Mouse (Mus musculus) forebrain, embryonic 16.5 days (tissue): ENCODE measurements around the gene Gal3st1. TPM values are rescaled to one million over a fixed set of nuclear protein-coding genes. Genes with fewer than 3 reads are reported as not detected.

Experiments used
- ATAC-seq: fragments of 200-750 bp; cut with Nextera tagmentation; 2 replicates; pipeline ENCODE4 v1.8.0; 2017; ENCODE audit warnings: mild to moderate bottlenecking, moderate library complexity
- H3K27ac ChIP-seq: fragments of 300-500 bp; sonication (generic); 2 replicates; pipeline ENCODE4 v1.5.1; 2014; ENCODE audit warnings: low read length, control low read depth
- H3K27me3 ChIP-seq: fragments of 300-500 bp; sonication (generic); replicated peaks from 2 replicates; pipeline ENCODE4 v1.6.1; 2014; ENCODE audit warnings: low read length; ENCODE audit not compliant: control insufficient read depth, insufficient read depth
- H3K36me3 ChIP-seq: fragments of 300-500 bp; sonication (generic); 2 replicates; pipeline ENCODE4 v1.6.1; 2014; ENCODE audit not compliant: control insufficient read depth, insufficient read depth
- H3K4me1 ChIP-seq: fragments of 300-500 bp; sonication (generic); replicated peaks from 2 replicates; pipeline ENCODE4 v1.6.1; 2014; ENCODE audit warnings: low read length; ENCODE audit not compliant: control insufficient read depth, insufficient read depth
- H3K4me2 ChIP-seq: fragments of 300-500 bp; sonication (generic); 2 replicates; pipeline ENCODE4 v1.6.1; 2014; ENCODE audit warnings: mild to moderate bottlenecking, low read length, control low read depth
- H3K4me3 ChIP-seq: fragments of 300-500 bp; sonication (generic); replicated peaks from 2 replicates; pipeline ENCODE4 v1.5.1; 2014; ENCODE audit warnings: mild to moderate bottlenecking, low read length, control low read depth
- H3K9ac ChIP-seq: fragments of 300-500 bp; sonication (generic); replicated peaks from 2 replicates; pipeline ENCODE4 v1.6.1; 2014; ENCODE audit warnings: low read depth, low read length, control low read depth
- H3K9me3 ChIP-seq: fragments of 300-500 bp; sonication (generic); 2 replicates; pipeline ENCODE4 v1.6.1; 2016; ENCODE audit warnings: low read length; ENCODE audit not compliant: control insufficient read depth
- WGBS: fragments of 180-500 bp; shearing (Covaris S2); extraction: QIAGEN DNeasy Blood & Tissue Kit; methylation state at CpG from one replicate; pipeline ENCODE4 v1.1.7; 2014; 5-methylcytosine and 5-hydroxymethylcytosine counted together
- polyA plus RNA-seq: library from polyadenylated mRNA; unstranded; fragments of >200 nt; fragmentation: Nextera tagmentation; extraction: Ambion mirVana; gene quantifications from 2 replicates; pipeline ENCODE4 v1.2.1, GENCODE M21; 2015

Gene Gal3st1
- polyA plus RNA-seq, 1 experiment from 2014 or later = 2.6 TPM

DNA sequence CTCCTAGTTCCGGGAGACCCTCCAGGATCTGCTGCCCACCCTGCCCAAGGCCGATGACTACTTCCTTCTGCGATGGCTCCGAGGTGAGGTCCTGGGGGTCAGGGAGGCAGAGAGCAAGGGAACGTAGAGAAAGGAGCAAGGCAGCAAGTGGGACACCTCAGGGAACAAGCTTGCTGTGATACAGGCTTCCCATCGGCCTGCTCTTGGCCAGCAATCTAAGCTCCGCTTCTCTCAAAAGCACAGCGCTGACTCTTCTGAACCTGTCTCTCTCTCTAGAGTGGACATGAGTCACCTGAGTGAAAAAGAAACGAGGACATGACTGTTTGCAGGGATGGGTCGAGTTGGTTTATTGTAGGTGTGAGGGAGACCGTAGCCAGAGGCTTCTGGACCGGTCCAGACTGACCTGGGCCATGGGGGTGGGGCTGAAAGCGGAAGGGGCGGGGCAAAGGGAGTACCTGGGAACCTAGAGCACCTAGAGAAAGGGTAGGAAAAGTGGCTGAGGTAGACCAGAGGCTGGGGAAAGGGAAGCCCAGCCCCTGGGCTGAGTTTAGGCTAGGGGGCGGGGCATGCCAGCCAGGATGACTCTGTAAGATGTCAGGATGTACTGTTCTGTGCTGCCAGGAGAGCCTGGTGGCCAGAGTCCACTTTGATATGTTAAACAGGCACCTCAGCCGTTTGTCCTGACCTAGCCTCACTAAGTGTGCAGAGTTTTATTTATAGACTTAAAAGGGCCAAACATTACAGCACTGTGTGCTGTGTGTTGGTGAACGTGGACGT lies 51.9 kb downstream of the Gal3st1 start:
- ATAC-seq = no peak
- no peaks in the 10 kb centered on the region for H3K4me1 ChIP-seq
- no peaks in the 10 kb centered on the region for H3K36me3 ChIP-seq
- H3K27me3 ChIP-seq = no peaks in the 10 kb centered on the region
- no peaks in the 10 kb centered on the region for H3K9me3 ChIP-seq
- no peak overlapping the region for H3K27ac ChIP-seq
- H3K4me2 ChIP-seq = no peak overlapping the region
- WGBS = 69% methylated on average over 18 of the region's 18 CpGs
- H3K4me3 ChIP-seq = no peak overlapping the region
- no peak overlapping the region for H3K9ac ChIP-seq

- Histone ChIP-seq H3K9me3 (no peaks in the 10 kb centered on the region), H3K36me3 (no peaks in the 10 kb centered on the region), H3K4me3 (no peak overlapping the region), H3K4me1 (no peaks in the 10 kb centered on the region), H3K9ac (no peak overlapping the region), H3K27ac (no peak overlapping the region), H3K4me2 (no peak overlapping the region), H3K27me3 (no peaks in the 10 kb centered on the region)
- whole genome bisulfite sequencing = 93% methylated on average over 6 of the region's 6 CpGs
- ATAC-seq = no peak
Observed at GRCm38 (mm10) chr11:4035916-4036315, 52.5 kb downstream of the Gal3st1 start.

DNA sequence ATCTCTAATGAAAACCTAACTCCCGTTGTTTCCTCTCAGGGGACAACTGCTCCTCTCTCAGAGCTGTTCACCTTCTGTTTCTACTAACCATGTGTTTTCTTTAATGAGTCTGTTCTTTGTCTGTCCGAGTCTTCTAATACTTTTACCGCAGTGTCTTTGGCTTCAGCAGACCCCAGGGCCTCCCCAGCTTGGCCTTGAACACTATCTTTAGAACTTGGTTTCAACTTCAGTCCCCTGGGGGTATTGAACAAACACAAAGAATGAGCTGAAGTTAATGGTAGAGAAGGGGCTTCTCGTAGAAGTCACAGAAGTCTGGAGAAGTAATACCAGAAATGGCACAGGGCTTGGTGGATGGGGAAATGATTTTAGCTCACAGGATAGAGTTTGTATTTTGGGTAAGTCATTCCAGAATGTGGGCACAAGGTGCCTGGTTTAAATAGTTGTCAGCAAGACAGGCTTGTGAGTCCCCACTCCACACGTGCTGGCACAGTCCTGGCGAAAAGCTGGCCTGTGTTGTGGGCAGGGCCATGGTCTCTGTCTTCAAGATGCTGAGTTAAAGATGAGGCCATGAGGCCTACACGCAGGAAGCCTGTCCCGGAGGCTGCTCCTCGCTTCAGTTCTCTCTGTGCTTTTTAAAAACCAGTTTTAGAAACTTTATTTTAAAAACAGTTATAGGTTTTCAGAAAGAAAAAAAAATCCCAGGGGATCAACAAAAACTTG lies 53.1 kb downstream of the Gal3st1 start:
- H3K36me3 ChIP-seq = no peaks in the 10 kb centered on the region
- WGBS = 74% methylated on average over 9 of the region's 9 CpGs
- no peak for ATAC-seq

GRCm38 (mm10) chr11:4039951-4040350 lies 56.5 kb downstream of the Gal3st1 start:
- 89% methylated on average over 4 of the region's 4 CpGs for WGBS
- Histone ChIP-seq H3K36me3 (no peaks in the 10 kb centered on the region), H3K4me1 (no peaks in the 10 kb centered on the region), H3K4me3 (no peak overlapping the region), H3K4me2 (no peak overlapping the region), H3K27ac (no peak overlapping the region), H3K9ac (no peak overlapping the region), H3K9me3 (no peaks in the 10 kb centered on the region), H3K27me3 (no peaks in the 10 kb centered on the region)
- ATAC-seq = no peak

More for the DNA sequence above, 53.1 kb downstream of the Gal3st1 start:
- H3K9ac ChIP-seq = no peak overlapping the region
- no peaks in the 10 kb centered on the region for H3K9me3 ChIP-seq
- no peak overlapping the region for H3K27ac ChIP-seq
- H3K4me3 ChIP-seq = no peak overlapping the region
- no peak overlapping the region for H3K4me2 ChIP-seq
- H3K4me1 ChIP-seq = no peaks in the 10 kb centered on the region
- no peaks in the 10 kb centered on the region for H3K27me3 ChIP-seq

DNA sequence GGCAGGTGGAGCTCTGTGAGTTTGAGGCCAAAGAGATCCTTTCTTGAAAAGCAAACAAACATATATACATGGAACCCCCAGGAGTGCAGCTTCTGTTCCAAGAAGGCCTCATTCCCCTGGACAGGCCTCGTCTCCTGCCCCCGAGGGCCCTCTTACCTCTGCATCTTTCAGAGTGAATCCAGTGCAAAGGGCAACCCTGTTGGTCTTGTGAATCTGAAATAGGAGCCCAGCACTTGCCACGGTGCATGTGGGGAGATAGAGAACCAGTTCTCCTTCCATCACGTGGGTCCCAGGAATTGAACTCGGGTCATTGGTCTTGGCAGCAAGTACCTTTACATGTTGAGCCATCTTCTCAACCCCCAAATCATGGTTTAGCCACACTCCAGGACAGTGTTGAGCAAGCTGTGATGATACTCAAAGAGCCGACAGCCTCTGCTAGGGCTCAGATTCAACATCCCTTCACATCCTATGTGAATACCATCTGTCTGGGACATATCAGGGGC lies 57.7 kb downstream of the Gal3st1 start:
- Histone ChIP-seq H3K27ac (no peak overlapping the region), H3K27me3 (no peaks in the 10 kb centered on the region), H3K4me2 (no peak overlapping the region), H3K4me1 (no peaks in the 10 kb centered on the region), H3K9ac (no peak overlapping the region), H3K9me3 (no peaks in the 10 kb centered on the region), H3K4me3 (no peak overlapping the region), H3K36me3 (no peaks in the 10 kb centered on the region)
- 81% methylated on average over 6 of the region's 6 CpGs for WGBS
- ATAC-seq = no peak

- no peak for ATAC-seq
- WGBS = 89% methylated on average over 7 of the region's 7 CpGs
- no peaks in the 10 kb centered on the region for H3K4me1 ChIP-seq
Observed at GRCm38 (mm10) chr11:4043081-4043480, 59.6 kb downstream of the Gal3st1 start.

DNA sequence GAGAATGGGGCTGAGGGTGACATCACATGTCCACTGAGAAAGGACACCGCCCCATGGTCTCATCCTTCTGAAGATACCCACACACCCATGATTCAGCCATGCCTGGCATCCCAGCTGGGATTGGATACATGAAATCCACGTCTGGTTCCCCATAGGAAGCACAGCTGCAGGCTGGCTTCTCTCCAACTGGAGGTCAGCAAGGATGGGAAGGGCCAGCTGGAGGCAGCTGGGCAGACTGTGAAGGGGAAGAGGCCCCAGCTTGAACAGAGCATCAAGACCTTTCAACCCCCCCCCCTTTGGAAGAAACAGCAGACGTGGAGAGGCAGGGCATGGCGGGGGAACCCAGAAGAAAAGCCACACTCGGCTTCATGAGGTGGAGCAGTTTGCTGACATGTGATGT lies 63.1 kb downstream of the Gal3st1 start:
- no peak overlapping the region for H3K4me3 ChIP-seq
- no peaks in the 10 kb centered on the region for H3K4me1 ChIP-seq
- no peak overlapping the region for H3K27ac ChIP-seq
- no peak overlapping the region for H3K4me2 ChIP-seq
- no peaks in the 10 kb centered on the region for H3K36me3 ChIP-seq
- no peaks in the 10 kb centered on the region for H3K9me3 ChIP-seq
- H3K9ac ChIP-seq = no peak overlapping the region
- ATAC-seq = no peak
- 66% methylated on average over 5 of the region's 5 CpGs for WGBS
- no peaks in the 10 kb centered on the region for H3K27me3 ChIP-seq

More at GRCm38 (mm10) chr11:4043081-4043480, 59.6 kb downstream of the Gal3st1 start:
- Histone ChIP-seq H3K27me3 (no peaks in the 10 kb centered on the region), H3K9me3 (no peaks in the 10 kb centered on the region), H3K4me2 (no peak overlapping the region), H3K9ac (no peak overlapping the region), H3K36me3 (no peaks in the 10 kb centered on the region), H3K4me3 (no peak overlapping the region), H3K27ac (no peak overlapping the region)

- Histone ChIP-seq H3K9me3 (no peaks in the 10 kb centered on the region), H3K4me2 (no peak overlapping the region), H3K9ac (no peak overlapping the region), H3K27ac (no peak overlapping the region), H3K4me1 (no peaks in the 10 kb centered on the region), H3K27me3 (no peaks in the 10 kb centered on the region), H3K36me3 (no peaks in the 10 kb centered on the region), H3K4me3 (no peak overlapping the region)
- 95% methylated on average over 2 of the region's 2 CpGs for WGBS
- no peak for ATAC-seq
Observed at GRCm38 (mm10) chr11:4047766-4048165, 64.3 kb downstream of the Gal3st1 start.

DNA sequence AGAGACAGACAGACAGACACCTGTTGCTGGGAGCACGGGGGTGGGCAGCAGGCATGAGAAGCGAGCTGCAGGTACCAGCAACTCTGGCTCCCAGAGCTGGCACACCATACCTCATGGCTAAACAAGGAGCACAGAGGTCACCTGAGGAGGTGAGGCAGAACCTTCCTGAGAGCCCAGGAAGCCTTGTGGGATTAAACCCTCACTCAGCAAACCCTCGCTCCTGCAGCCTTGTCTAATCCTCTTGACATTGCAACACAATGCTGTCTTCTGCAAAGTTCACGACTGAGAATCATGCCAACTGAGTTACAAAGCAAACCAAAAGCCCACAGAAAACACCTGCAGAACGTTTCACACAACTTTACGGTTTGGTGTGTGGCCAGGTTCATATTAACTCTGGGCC lies 65.0 kb downstream of the Gal3st1 start:
- H3K4me2 ChIP-seq = no peak overlapping the region
- WGBS = 91% methylated on average over 6 of the region's 6 CpGs

More for the DNA sequence above, 65.0 kb downstream of the Gal3st1 start:
- no peak overlapping the region for H3K9ac ChIP-seq
- no peak overlapping the region for H3K27ac ChIP-seq
- no peaks in the 10 kb centered on the region for H3K9me3 ChIP-seq
- no peaks in the 10 kb centered on the region for H3K36me3 ChIP-seq
- H3K4me1 ChIP-seq = no peaks in the 10 kb centered on the region
- no peak for ATAC-seq
- no peaks in the 10 kb centered on the region for H3K27me3 ChIP-seq
- no peak overlapping the region for H3K4me3 ChIP-seq
